Mouse (Mus musculus) myocyte (in vitro differentiated cells): ENCODE measurements around the gene Mov10.

Experiments used
- CEBPB ChIP-seq: IDR thresholded peaks from 2 replicates; pipeline ENCODE4 v1.6.1; 2011; ENCODE audit warnings: mild to moderate bottlenecking, moderate library complexity; ENCODE audit not compliant: poor library complexity, insufficient read depth, severe bottlenecking
- E2F4 ChIP-seq: IDR thresholded peaks from one replicate; pipeline ENCODE4 v1.6.1; 2011; ENCODE audit warnings: mild to moderate bottlenecking, control low read depth, moderate library complexity; ENCODE audit not compliant: insufficient read depth
- MAX ChIP-seq: IDR thresholded peaks from one replicate; pipeline ENCODE4 v1.6.1; 2011; ENCODE audit warnings: low read depth, mild to moderate bottlenecking, control low read depth
- MYOD1 ChIP-seq, 3 experiments: IDR thresholded peaks; one replicate each; pipeline ENCODE4 v1.6.1; 2011; ENCODE audit warnings: control low read depth in 2 of 3, low read depth in 2 of 3, mild to moderate bottlenecking in 2 of 3, moderate library complexity in 1 of 3; ENCODE audit not compliant: insufficient read length in 2 of 3, control insufficient read depth in 1 of 3
- MYOG ChIP-seq, 3 experiments: IDR thresholded peaks; one replicate each; pipeline ENCODE4 v1.6.1; 2011; ENCODE audit warnings: control low read depth in 2 of 3, low read depth in 2 of 3, mild to moderate bottlenecking in 2 of 3; ENCODE audit not compliant: insufficient read length in 2 of 3, control insufficient read depth in 1 of 3, insufficient read depth in 1 of 3
- POLR2A ChIP-seq: IDR thresholded peaks from one replicate; pipeline ENCODE4 v1.6.1; 2011; ENCODE audit warnings: low read depth, mild to moderate bottlenecking, control low read depth, moderate library complexity; ENCODE audit not compliant: insufficient read length
- POLR2AphosphoS2 ChIP-seq: IDR thresholded peaks from one replicate; pipeline ENCODE4 v1.6.1; 2011; ENCODE audit warnings: low read depth, control low read depth; ENCODE audit not compliant: insufficient read length
- REST ChIP-seq: IDR thresholded peaks from one replicate; pipeline ENCODE4 v1.6.1; 2011; ENCODE audit warnings: mild to moderate bottlenecking, control low read depth, moderate library complexity; ENCODE audit not compliant: insufficient read depth, insufficient read length
- SRF ChIP-seq: IDR thresholded peaks from one replicate; pipeline ENCODE4 v1.6.1; 2011; ENCODE audit warnings: low read depth; ENCODE audit not compliant: control insufficient read depth, insufficient read length
- TCF12 ChIP-seq: IDR thresholded peaks from one replicate; pipeline ENCODE4 v1.6.1; 2011; ENCODE audit warnings: mild to moderate bottlenecking, control low read depth; ENCODE audit not compliant: poor library complexity, insufficient read depth, severe bottlenecking
- TCF3 ChIP-seq: IDR thresholded peaks from one replicate; pipeline ENCODE4 v1.6.1; 2011; ENCODE audit warnings: low read depth, control low read depth; ENCODE audit not compliant: insufficient read length
- USF1 ChIP-seq: IDR thresholded peaks from one replicate; pipeline ENCODE4 v1.6.1; 2011; ENCODE audit warnings: low read depth, mild to moderate bottlenecking, control low read depth, moderate library complexity

- TF ChIP-seq POLR2AphosphoS2 (peak; percentile 88), MAX (no peak), POLR2A (peak; percentile 73), MYOG (IDR thresholded peaks at IDR 0.05; ENCODE audit: control insufficient read depth in 1 of 3, insufficient read depth in 1 of 3, insufficient read length in 2 of 3, low read depth in 2 of 3) (no peak), TCF12 (no peak), E2F4 (no peak), CEBPB (no peak), USF1 (no peak), REST (no peak), TCF3 (no peak), MYOD1 (IDR thresholded peaks at IDR 0.05; ENCODE audit: control insufficient read depth in 1 of 3, insufficient read length in 2 of 3, low read depth in 2 of 3) (no peak), SRF (no peak)
Measured at GRCm38 (mm10) chr3:104863786-104864650, 45.7 kb upstream of the Mov10 start, which contains the start of the genes St7l and Capza1.
